Mouse (Mus musculus) spleen, postnatal 14 days (tissue): ENCODE results near the gene Msl3l2.

ENCODE experiments used
- DNase-seq, 2 experiments: peaks; one replicate each; pipeline ENCODE4 v3.0.0; 2021 to 2022; ENCODE audit warnings: low spot score in 2 of 2

Msl3l2 gene

GRCm38 (mm10) chr10:56106333-56106995 is at the start of gene Msl3l2:
Gene Msl3l2 (plus strand): TSS chr10:56106917.
- peak; percentile 56 to 71 for DNase-seq

- no peak for DNase-seq
Observed at GRCm38 (mm10) chr10:56058979-56059422, 47.7 kb upstream of the Msl3l2 start.

- no peak for DNase-seq
Observed at GRCm38 (mm10) chr10:56061238-56061830, 45.4 kb upstream of the Msl3l2 start.

GRCm38 (mm10) chr10:56062746-56063145 is 44.0 kb upstream of the Msl3l2 start:
- no peak for DNase-seq

GRCm38 (mm10) chr10:56089714-56090113 is 17.0 kb upstream of the Msl3l2 start:
- DNase-seq = no peak

GRCm38 (mm10) chr10:56094586-56094985 is 12.1 kb upstream of the Msl3l2 start:
- DNase-seq = no peak

- no peak for DNase-seq
Observed at GRCm38 (mm10) chr10:56096757-56097156, 10.0 kb upstream of the Msl3l2 start.

- no peak for DNase-seq
Observed at GRCm38 (mm10) chr10:56099126-56099525, 7.6 kb upstream of the Msl3l2 start.

GRCm38 (mm10) chr10:56099641-56100310 is 6.9 kb upstream of the Msl3l2 start:
- DNase-seq = no peak

- no peak for DNase-seq
Observed at GRCm38 (mm10) chr10:56106996-56107334, 248 bp downstream of the Msl3l2 start.

- DNase-seq = peak; percentile 15 to 28
Observed at GRCm38 (mm10) chr10:56114951-56115635, 8.4 kb downstream of the Msl3l2 start.

GRCm38 (mm10) chr10:56115636-56116180 is 9.0 kb downstream of the Msl3l2 start:
- peak in 1 of 2 experiments; percentile 5 for DNase-seq

- no peak for DNase-seq
Observed at GRCm38 (mm10) chr10:56126972-56127371, 20.3 kb downstream of the Msl3l2 start.

- DNase-seq = no peak
Observed at GRCm38 (mm10) chr10:56129642-56130041, 22.9 kb downstream of the Msl3l2 start.

- DNase-seq = no peak
Observed at GRCm38 (mm10) chr10:56137191-56137590, 30.5 kb downstream of the Msl3l2 start.

- no peak for DNase-seq
Observed at GRCm38 (mm10) chr10:56148920-56149319, 42.2 kb downstream of the Msl3l2 start.

- no peak for DNase-seq
Observed at GRCm38 (mm10) chr10:56156956-56157355, 50.2 kb downstream of the Msl3l2 start.

- no peak for DNase-seq
Observed at GRCm38 (mm10) chr10:56158207-56158606, 51.5 kb downstream of the Msl3l2 start.

GRCm38 (mm10) chr10:56158748-56159147 is 52.0 kb downstream of the Msl3l2 start:
- no peak for DNase-seq

GRCm38 (mm10) chr10:56164411-56164810 is 57.7 kb downstream of the Msl3l2 start:
- DNase-seq = no peak

GRCm38 (mm10) chr10:56165758-56166157 is 59.0 kb downstream of the Msl3l2 start:
- no peak for DNase-seq
